Comparison of ENCODE assay signal across 20 mouse cellular contexts in genomic region chr8:26778917-26779537, GRCm38 (mm10).
A peak's percentile ranks its signal among the peaks of the same experiment; 100 is the strongest.
DNase-seq lines count a peak whose midpoint lies in the region; ATAC-seq lines count a peak whose summit lies in the region.
"Had no signal": no experiment of that assay in that cellular context is flagged by ENCODE, and none has a peak within 500 bp of the region (broad histone marks: within the 10 kb centered on the region; RNA-seq: fewer than 3 reads in every experiment).

No protein-coding gene starts in this region.

- H3K27ac ChIP-seq in hindbrain, embryonic 14.5 days = no peak overlapping the region
- no peak overlapping the region for H3K27ac ChIP-seq in hindbrain, embryonic 10.5 days
- no peak overlapping the region for H3K27ac ChIP-seq in midbrain, embryonic 11.5 days (ENCODE audit: low read depth, low read length)
- no peak overlapping the region for H3K27ac ChIP-seq in midbrain, embryonic 15.5 days
- no peak overlapping the region for H3K27ac ChIP-seq in limb, embryonic 11.5 days (replicated peaks; ENCODE audit: low read depth, low read length)
- H3K27ac ChIP-seq: embryonic facial prominence, embryonic 15.5 days; forebrain, embryonic 10.5 days had no signal

- 54% methylated on average over 10 of the region's 10 CpGs for WGBS in hindbrain, embryonic 14.5 days
- WGBS in hindbrain, embryonic 10.5 days = 73% methylated on average over 10 of the region's 10 CpGs
- WGBS in midbrain, embryonic 11.5 days = 80% methylated on average over 10 of the region's 10 CpGs
- WGBS in midbrain, embryonic 15.5 days = 74% methylated on average over 10 of the region's 10 CpGs
- 9% methylated on average over 10 of the region's 10 CpGs for WGBS in limb, embryonic 11.5 days

- no peaks in the 10 kb centered on the region; the same call in 1 of the 2 replicates for H3K27me3 ChIP-seq in hindbrain, embryonic 14.5 days (ENCODE audit: control insufficient read depth, insufficient read depth, low read length)
- peaks cover 28% of the 10 kb centered on the region for H3K27me3 ChIP-seq in hindbrain, embryonic 10.5 days (ENCODE audit: insufficient read depth, poor library complexity, severe bottlenecking)
- no peaks in the 10 kb centered on the region for H3K27me3 ChIP-seq in midbrain, embryonic 11.5 days (ENCODE audit: control insufficient read depth, insufficient read depth, low read length)
- no peaks in the 10 kb centered on the region for H3K27me3 ChIP-seq in midbrain, embryonic 15.5 days (replicated peaks)
- peaks cover 11% of the 10 kb centered on the region for H3K27me3 ChIP-seq in limb, embryonic 11.5 days (ENCODE audit: control insufficient read depth, insufficient read depth, low read length)

- peak; percentile 65; the same call in 1 of the 2 replicates for ATAC-seq in hindbrain, embryonic 14.5 days (ENCODE audit: low FRiP score)
- ATAC-seq in midbrain, embryonic 11.5 days (ENCODE audit: low FRiP score) = no peak
- no peak; the same call in 1 of the 2 replicates for ATAC-seq in midbrain, embryonic 15.5 days (replicated peaks)
- peak; percentile 79 for ATAC-seq in limb, embryonic 11.5 days (ENCODE audit: insufficient number of reproducible peaks, low FRiP score, low TSS enrichment, low read depth)

- no peaks in the 10 kb centered on the region for H3K36me3 ChIP-seq in hindbrain, embryonic 14.5 days (replicated peaks; ENCODE audit: control insufficient read depth, insufficient read depth)
- H3K36me3 ChIP-seq in hindbrain, embryonic 10.5 days = no peaks in the 10 kb centered on the region
- no peaks in the 10 kb centered on the region for H3K36me3 ChIP-seq in midbrain, embryonic 11.5 days (ENCODE audit: control insufficient read depth, insufficient read depth, low read length)
- no peaks in the 10 kb centered on the region for H3K36me3 ChIP-seq in midbrain, embryonic 15.5 days (replicated peaks)
- no peaks in the 10 kb centered on the region for H3K36me3 ChIP-seq in limb, embryonic 11.5 days (ENCODE audit: control insufficient read depth, insufficient read depth, low read length)
- H3K36me3 ChIP-seq: embryonic facial prominence, embryonic 15.5 days; forebrain, embryonic 10.5 days had no signal

- peaks cover 9% of the 10 kb centered on the region; the same call in 1 of the 2 replicates for H3K4me1 ChIP-seq in hindbrain, embryonic 14.5 days (replicated peaks; ENCODE audit: control insufficient read depth, insufficient read depth, low read length)
- peaks cover 10% of the 10 kb centered on the region for H3K4me1 ChIP-seq in hindbrain, embryonic 10.5 days (replicated peaks)
- H3K4me1 ChIP-seq in midbrain, embryonic 11.5 days (ENCODE audit: control insufficient read depth, insufficient read depth, low read length) = no peaks in the 10 kb centered on the region
- peaks cover 4% of the 10 kb centered on the region; the same call in 1 of the 2 replicates for H3K4me1 ChIP-seq in midbrain, embryonic 15.5 days
- peaks cover 17% of the 10 kb centered on the region for H3K4me1 ChIP-seq in limb, embryonic 11.5 days (ENCODE audit: control insufficient read depth, insufficient read depth, low read length)

- H3K9me3 ChIP-seq in hindbrain, embryonic 14.5 days (ENCODE audit: control insufficient read depth, low read length) = no peaks in the 10 kb centered on the region
- no peaks in the 10 kb centered on the region for H3K9me3 ChIP-seq in hindbrain, embryonic 10.5 days
- no peaks in the 10 kb centered on the region for H3K9me3 ChIP-seq in midbrain, embryonic 11.5 days (ENCODE audit: control insufficient read depth, low read length)
- H3K9me3 ChIP-seq in midbrain, embryonic 15.5 days = no peaks in the 10 kb centered on the region
- H3K9me3 ChIP-seq in limb, embryonic 11.5 days (ENCODE audit: control insufficient read depth, low read length) = no peaks in the 10 kb centered on the region
- H3K9me3 ChIP-seq: embryonic facial prominence, embryonic 15.5 days; forebrain, embryonic 10.5 days had no signal

- no peak overlapping the region for H3K4me3 ChIP-seq in hindbrain, embryonic 14.5 days (replicated peaks; ENCODE audit: low read length)
- no peak overlapping the region for H3K4me3 ChIP-seq in hindbrain, embryonic 10.5 days
- H3K4me3 ChIP-seq in midbrain, embryonic 11.5 days (ENCODE audit: low read depth, low read length) = no peak overlapping the region
- H3K4me3 ChIP-seq in midbrain, embryonic 15.5 days = no peak overlapping the region
- H3K4me3 ChIP-seq in limb, embryonic 11.5 days (ENCODE audit: low read depth, low read length) = no peak overlapping the region
- H3K4me3 ChIP-seq: embryonic facial prominence, embryonic 15.5 days; forebrain, embryonic 10.5 days had no signal

- no peak overlapping the region for H3K9ac ChIP-seq in hindbrain, embryonic 14.5 days
- no peak overlapping the region for H3K9ac ChIP-seq in midbrain, embryonic 11.5 days (ENCODE audit: low read length)
- no peak overlapping the region for H3K9ac ChIP-seq in midbrain, embryonic 15.5 days
- H3K9ac ChIP-seq in limb, embryonic 11.5 days (ENCODE audit: low read length) = no peak overlapping the region
- H3K9ac ChIP-seq: embryonic facial prominence, embryonic 15.5 days had no signal

- DNase-seq in hindbrain, embryonic 14.5 days (ENCODE audit: low spot score) = peak; percentile 46
- no peak for DNase-seq in hindbrain, embryonic 10.5 days (ENCODE audit: low spot score)
- DNase-seq in midbrain, embryonic 11.5 days (ENCODE audit: low spot score, missing footprints) = peak; percentile 62
- peak; percentile 65 for DNase-seq in limb, embryonic 11.5 days (ENCODE audit: low spot score)
- no peak for DNase-seq in heart, postnatal 4 days
- DNase-seq in urinary bladder, adult 18-20 months (ENCODE audit: low spot score in 2 of 2) = no peak
- DNase-seq: adrenal gland, adult 8-10 months; B cell, adult 2 months; cerebellum, adult 11-12 months; cerebellum, postnatal 36 days; gastrocnemius, postnatal 10 days; heart, adult 18-20 months; lung, adult 18-20 months; lung, postnatal 4 days; midbrain, embryonic 14.5 days; right cerebral cortex, postnatal 4 days; thymus, postnatal 36 days had no signal

- no peak overlapping the region for H3K4me2 ChIP-seq in hindbrain, embryonic 14.5 days (replicated peaks)
- H3K4me2 ChIP-seq in midbrain, embryonic 11.5 days = no peak overlapping the region
- H3K4me2 ChIP-seq in midbrain, embryonic 15.5 days = no peak overlapping the region
- H3K4me2 ChIP-seq in limb, embryonic 11.5 days (ENCODE audit: low read depth, severe bottlenecking) = peak overlapping the region; percentile 10; the same call in 1 of the 2 replicates
- H3K4me2 ChIP-seq: embryonic facial prominence, embryonic 15.5 days had no signal

Comparison
In these comparisons a context has a peak if more than half of its experiments do, and no peak if none do; other contexts are left out.
1. DNase-seq: peak in hindbrain, embryonic 14.5 days (single experiment), midbrain, embryonic 11.5 days (single experiment) and limb, embryonic 11.5 days (single experiment); none in hindbrain, embryonic 10.5 days (single experiment), heart, postnatal 4 days (single experiment) and urinary bladder, adult 18-20 months (0 of 2).
2. ATAC-seq: peak in hindbrain, embryonic 14.5 days (single experiment) and limb, embryonic 11.5 days (single experiment); none in midbrain, embryonic 11.5 days (single experiment) and midbrain, embryonic 15.5 days (single experiment).